Mouse (Mus musculus): ENCODE measurements around the gene Izumo4.

Gene Izumo4

DNA sequence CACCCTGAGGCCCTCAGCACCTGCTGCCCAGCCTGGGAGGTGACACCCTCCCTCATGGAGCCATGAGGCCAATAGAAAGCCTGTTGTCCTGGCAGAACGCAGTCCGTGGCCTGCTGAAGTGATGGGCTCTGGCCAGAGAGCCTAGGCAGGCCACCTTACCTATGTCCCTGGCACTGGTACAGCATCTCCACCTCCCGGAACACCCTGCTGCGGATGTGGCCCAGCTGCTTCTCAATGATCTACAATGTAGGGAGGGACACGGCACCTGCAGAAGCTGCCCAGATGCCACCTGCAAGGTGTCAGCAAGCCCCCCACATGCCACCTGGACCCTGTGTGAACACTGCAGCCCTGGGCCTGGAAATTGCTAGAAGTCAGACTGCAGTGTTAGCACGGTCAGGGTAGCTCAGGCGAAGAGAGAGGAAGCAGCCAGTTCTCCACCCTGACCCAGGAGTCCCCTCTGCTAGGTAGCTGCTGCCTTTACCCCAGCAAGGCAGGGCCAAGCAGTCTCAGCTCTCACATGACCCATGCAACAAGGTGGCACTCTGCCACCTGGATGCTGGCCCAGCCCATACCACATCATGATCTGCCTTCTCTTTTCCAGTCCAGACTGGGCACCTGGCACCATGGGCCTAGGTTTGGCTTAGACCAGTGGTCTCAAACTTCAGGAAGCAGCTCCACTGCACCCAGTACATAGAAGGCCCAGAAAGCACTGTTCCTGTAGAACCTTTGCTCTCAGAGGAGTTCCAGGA is 32.1 kb upstream of the Izumo4 start:
- no peak for DNase-seq (ENCODE audit: low spot score)

DNA sequence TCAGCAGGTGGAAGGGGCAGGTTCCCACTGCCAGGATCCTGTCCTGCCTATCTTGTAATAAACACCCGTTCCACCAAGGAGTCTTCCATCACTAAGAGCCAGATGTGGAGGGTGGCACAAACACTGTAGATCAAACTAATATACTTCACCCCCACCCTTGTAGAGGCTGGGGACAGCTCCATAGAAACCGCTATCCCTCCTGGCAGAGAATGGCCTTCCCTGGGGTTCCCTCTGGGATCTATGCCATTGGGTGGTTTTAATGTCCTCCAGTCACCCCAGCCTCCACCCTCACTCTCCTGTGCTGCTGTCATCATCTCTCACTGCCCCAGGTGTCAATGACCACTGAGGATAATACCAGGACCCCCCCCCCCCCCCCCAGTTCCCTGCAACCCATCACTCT is 31.5 kb upstream of the Izumo4 start:
- no peak for DNase-seq (ENCODE audit: low spot score)

DNA sequence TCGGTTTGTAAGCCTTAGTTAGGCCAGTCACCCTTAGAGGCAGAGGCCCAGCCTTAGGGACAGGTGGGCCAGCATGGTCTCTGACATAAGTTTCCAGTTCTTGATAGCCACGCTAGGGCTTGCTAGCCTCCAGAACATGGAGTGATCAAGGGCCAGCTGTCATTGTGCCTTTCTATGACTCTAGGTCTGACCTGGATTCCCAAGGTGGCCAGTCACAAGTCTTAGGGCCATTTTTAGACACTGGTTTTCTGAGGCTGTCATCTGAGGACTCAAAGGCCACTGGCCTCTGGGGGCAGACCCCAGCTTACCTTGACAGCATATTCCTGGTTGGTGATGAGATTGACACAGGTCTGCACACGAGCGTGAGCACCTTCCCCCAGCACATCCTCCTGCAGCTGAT is 30.7 kb upstream of the Izumo4 start:
- DNase-seq (ENCODE audit: low spot score): no peak

GRCm38 (mm10) chr10:80671936-80672690 is 29.9 kb upstream of the Izumo4 start:
- no peak for DNase-seq (ENCODE audit: low spot score)

GRCm38 (mm10) chr10:80673690-80674089 is 28.3 kb upstream of the Izumo4 start:
- DNase-seq (ENCODE audit: low spot score): no peak

GRCm38 (mm10) chr10:80674161-80674711 is 27.7 kb upstream of the Izumo4 start:
- DNase-seq (ENCODE audit: low spot score): no peak

DNA sequence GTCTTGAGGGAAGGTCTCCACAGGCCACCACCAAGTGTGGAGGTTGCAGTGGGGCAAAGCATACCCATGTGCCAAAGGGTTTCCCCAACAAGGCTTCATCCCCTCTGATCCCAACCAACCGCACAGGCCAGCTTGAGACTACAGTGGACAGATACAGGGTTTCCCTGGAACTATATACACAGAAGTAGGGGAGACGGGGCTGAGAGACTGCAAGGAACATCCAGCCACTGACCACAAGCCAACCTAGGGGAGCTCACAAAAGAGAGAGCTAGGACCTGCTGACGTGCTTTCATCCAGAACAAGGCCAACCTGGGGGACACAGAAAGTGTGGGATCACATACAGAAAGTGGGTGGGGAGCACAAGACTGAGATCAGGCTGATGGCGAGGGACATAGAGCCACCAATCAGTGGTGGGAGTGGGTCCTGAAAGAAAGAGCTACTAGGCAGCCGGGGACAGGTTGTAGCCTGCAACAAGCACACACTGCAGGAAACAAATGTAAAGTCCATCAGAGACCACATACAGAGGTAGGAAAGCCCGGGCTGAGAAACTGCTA is 27.1 kb upstream of the Izumo4 start:
- no peak for DNase-seq (ENCODE audit: low spot score)

GRCm38 (mm10) chr10:80675405-80676197 is 26.4 kb upstream of the Izumo4 start:
- DNase-seq (ENCODE audit: low spot score): peak; percentile 58

GRCm38 (mm10) chr10:80676198-80676928 is 25.6 kb upstream of the Izumo4 start:
- DNase-seq (ENCODE audit: low spot score): peak; percentile 100

DNA sequence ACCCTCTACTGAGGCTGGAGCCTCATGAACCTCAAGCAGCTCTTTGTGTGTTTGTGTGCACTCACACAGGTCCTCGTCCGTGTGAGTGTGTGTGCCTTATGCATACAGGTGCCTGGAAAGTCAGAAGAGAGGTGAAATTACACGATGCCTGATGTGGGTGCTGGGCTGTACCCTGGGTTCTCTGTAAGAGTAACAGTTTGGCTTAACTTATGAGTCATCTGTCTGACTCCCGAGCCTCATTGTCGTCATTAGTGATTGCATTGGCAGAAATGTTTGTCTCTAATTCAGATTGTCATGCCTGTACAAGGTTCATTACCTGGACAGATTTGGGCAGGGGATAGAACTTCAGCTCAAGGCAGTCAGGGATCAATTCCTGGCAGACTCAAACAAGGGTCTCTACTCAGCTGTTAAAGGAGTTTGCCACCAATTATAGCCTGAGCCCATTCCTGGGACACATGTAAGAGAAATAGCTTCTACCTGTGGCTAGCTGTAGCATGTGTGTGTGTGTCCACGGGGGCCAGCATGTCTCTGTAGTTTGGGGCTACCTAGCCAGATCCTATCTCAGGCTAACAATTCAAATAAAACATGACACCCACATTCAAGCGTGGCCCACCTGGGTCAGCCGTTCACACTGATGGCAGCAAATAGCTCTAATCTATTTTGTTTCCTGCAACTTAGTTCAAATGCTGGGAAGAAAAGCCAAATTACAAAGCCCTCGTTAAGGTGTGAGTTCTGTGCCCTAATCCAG is 24.7 kb upstream of the Izumo4 start:
- no peak for DNase-seq (ENCODE audit: low spot score)

- DNase-seq (ENCODE audit: low spot score): no peak
These were observed 24.0 kb upstream of the Izumo4 start, which contains the start of gene Mknk2 for GRCm38 (mm10) chr10:80677942-80678436. Gene Mknk2 (minus strand): TSS chr10:80678112.

DNA sequence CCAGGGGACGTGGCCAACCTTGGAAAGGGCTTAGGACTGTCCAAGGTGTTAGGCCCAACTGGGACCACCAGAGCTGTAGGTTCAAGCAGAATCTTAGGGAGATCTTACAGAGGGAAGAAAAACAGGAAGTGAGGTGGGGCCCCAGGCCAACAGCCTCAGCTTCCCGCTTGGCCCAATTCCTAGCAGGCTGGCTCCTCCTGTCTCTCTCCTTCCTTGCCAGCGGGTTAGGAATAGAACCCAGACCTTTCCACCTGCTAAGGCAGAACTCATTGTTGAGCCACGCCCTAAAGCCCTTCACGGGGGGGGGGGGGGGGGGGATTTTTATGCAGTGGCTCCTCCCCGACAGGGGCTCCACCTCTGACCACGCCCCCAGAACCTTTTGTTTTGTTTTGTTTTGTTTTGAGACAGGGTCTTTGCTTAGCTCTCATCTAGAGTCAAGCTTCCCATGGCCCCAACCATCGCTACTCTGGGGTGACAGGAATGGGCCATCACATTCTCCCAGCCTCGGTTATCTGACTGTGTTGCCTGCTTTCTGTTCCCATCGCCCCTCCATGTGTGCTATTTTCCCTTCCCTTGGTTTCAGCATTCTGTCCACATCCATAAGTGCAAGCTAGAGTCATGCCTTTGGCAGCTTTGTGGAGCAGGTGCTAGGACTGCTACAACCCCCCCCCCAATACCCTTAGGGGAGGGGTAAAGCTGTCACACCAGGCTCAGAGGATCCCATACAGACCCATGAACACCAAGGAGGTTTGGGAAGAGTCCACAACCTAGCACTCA is 23.2 kb upstream of the Izumo4 start:
- DNase-seq (ENCODE audit: low spot score): no peak

- DNase-seq (ENCODE audit: low spot score): no peak
These were observed 22.3 kb upstream of the Izumo4 start for GRCm38 (mm10) chr10:80679556-80680259.

DNA sequence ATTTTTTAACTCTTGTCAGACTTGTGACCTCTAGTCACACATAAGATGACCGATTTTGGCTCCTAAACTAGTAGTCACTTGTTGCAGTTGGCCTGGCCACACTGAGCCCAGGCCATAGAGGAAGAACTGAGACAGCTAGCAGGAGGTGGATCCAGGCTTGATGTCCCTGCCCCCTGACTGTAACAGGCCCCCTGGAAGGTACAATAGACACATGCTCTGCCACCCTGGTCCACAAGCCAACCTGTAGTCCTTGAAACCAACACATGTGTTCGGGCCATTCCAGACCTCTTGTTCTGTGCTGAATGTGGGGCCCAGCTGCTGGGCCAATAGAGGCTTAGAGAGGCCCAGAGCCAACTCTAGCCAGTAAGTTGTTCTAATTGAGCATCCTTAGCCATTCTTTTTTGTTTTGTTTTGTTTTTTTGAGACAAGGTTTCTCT is 21.7 kb upstream of the Izumo4 start:
- no peak for DNase-seq (ENCODE audit: low spot score)

- DNase-seq (ENCODE audit: low spot score): no peak
These were observed 20.0 kb upstream of the Izumo4 start for GRCm38 (mm10) chr10:80682003-80682402.

- DNase-seq (ENCODE audit: low spot score): no peak
These were observed 18.3 kb upstream of the Izumo4 start for GRCm38 (mm10) chr10:80683647-80684046.

GRCm38 (mm10) chr10:80684214-80684613 is 17.8 kb upstream of the Izumo4 start:
- DNase-seq (ENCODE audit: low spot score): peak; percentile 57

DNA sequence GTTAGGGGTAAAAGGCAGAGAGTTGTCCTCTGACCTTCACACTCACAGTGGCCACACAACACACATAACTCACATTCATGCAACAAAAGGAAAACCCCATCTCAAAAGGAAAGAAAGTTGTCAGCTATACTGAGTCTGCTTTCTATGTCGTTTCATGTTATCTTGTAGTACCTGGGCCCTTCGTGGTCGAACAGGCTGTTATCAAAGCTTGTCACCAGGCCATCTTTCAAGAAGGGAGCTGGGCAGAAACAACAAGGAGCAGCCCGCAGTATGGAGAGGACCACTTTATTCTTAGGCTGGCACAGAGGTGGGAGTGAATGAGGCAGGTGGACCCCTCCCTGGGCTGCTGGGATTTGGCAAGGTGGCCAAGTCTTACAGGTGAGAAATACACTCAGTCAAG is 17.0 kb upstream of the Izumo4 start:
- DNase-seq (ENCODE audit: low spot score): no peak

DNA sequence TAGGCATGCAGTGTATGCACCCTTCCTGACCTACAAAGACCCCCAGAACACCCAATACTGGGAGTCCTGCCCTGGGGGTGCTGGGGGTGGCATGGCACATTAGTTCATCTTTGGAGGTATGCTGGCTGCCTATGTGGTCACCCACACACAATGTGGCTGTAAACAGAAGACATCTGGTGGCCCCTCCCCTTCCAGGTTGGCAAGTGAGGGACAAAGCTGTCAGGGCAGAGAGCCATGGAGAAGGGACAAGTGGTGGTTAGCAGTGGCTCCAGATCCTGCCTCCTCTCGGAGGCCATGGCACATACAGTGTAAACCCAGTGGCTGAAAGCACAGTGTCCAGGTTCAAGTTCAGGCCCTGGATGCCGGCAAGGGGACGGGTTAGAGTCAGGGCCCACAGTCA is 15.4 kb upstream of the Izumo4 start:
- DNase-seq (ENCODE audit: low spot score): no peak

All from embryo, embryonic 10.5 days (tissue).